Mouse (Mus musculus): ENCODE results near the gene Slc17a5.
A peak's percentile ranks its signal among the peaks of the same experiment; 100 is the strongest.

Slc17a5 gene

GRCm38 (mm10) chr9:78514681-78515080 is 73.2 kb downstream of the Slc17a5 start:
- DNase-seq: no peak

GRCm38 (mm10) chr9:78513776-78514500 is 73.9 kb downstream of the Slc17a5 start:
- DNase-seq: peak; percentile 98

DNA sequence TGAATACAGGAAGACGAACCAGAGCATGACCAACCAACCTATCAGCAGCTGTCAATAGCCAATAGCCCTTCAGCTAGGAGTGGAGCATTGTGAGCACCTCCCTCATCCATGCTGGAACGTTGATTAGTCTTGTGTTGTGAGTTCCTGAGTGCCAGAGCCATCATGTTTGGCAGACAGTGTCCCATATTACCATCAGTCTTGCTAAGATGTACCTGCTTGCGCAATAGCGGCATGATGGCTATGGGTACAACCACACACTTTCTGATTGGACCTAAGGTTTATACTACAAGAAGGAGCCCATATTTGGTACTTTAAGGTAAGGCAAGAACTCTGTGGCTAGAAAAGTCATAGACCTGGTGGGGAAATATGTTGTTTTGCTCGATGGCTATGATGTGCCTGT is 76.1 kb downstream of the Slc17a5 start:
- peak; percentile 27 for DNase-seq

- peak; percentile 74 for DNase-seq
Observed at GRCm38 (mm10) chr9:78508106-78508786, 79.6 kb downstream of the Slc17a5 start.

- DNase-seq: no peak
Observed at GRCm38 (mm10) chr9:78506722-78507077, 81.1 kb downstream of the Slc17a5 start.

- peak; percentile 64 for DNase-seq
Observed at GRCm38 (mm10) chr9:78506002-78506721, 81.7 kb downstream of the Slc17a5 start.

DNA sequence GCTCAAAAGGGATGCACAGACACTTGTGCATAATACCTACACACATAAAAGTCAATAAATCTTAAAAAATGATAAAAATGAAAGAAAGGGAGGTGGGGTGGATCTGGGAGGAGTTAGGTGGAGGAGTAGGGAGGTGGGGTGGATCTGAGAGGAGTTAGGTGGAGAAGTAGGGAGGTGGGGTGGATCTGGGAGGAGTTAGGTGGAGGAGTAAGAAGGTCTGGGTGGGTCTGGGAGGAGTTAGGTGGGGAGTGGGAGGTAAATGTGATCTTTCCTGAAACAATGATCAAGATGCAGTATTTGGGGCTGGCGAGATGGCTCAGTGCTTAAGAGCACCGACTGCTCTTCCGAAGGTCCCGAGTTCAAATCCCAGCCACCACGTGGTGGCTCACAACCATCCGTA is 82.6 kb downstream of the Slc17a5 start:
- DNase-seq: peak; percentile 61

- peak; percentile 49 for DNase-seq
Observed at GRCm38 (mm10) chr9:78504679-78505078, 83.2 kb downstream of the Slc17a5 start.

DNA sequence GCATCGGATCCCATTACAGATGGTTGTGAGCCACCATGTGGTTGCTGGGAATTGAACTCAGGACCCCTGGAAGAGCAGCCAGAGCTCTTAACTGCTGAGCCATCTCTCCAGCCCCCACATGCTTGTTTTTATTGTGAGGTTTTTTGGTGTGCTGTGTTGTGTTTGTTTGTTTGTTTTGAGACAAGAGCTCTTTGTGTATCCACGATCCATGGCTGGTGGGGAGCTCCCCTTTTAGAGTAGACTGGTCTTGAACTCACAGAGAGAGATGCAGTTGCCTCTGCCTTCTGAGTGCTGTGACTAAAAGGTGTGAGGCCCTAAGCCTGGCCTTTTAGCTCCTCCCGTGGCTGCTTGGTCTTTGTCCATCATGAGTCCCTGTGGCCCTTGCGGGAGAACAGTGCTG is 83.7 kb downstream of the Slc17a5 start:
- DNase-seq: peak; percentile 45

- peak; percentile 71 for DNase-seq
Observed at GRCm38 (mm10) chr9:78503223-78504079, 84.4 kb downstream of the Slc17a5 start.

GRCm38 (mm10) chr9:78501284-78501683 is 86.6 kb downstream of the Slc17a5 start:
- DNase-seq: peak; percentile 65

- DNase-seq: peak; percentile 62
Observed at GRCm38 (mm10) chr9:78500386-78500785, 87.5 kb downstream of the Slc17a5 start.

DNA sequence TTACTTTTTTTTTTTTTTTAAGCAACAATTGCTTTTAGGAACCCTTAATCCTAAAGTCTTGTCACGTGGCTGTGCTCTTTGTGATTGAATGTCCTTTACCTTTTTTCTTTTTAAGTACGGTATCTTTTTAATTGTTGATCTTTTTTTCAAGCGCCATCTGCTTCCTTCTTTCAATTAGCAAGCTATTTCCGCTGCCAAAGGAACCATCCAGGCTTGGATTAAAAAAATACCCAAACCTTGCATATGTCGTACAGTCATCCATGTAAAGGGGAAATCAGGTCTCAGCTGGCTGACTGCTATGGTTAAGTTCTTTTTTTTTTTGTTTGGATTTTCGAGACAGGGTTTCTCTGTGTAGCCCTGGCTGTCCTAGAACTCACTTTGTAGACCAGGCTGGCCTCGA is 94.7 kb downstream of the Slc17a5 start:
- DNase-seq: no peak

DNA sequence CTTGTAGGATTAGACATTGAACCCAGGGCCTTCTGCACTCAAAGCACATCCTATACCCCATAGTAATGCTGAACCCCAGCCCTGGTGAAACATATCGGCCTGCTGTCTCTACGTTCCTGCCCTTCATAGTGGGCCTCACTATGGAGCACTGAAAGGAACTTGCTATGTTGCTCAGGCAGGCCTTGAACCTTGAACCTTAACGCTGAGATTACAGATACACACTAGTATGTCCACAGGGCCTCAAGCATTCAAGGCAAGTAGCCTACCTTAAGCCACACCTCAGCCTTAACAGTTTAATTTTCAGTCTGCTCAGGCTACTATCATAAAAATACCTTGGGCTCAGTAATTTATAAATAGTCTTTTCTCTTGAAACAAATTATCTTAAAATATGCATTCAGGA is 95.6 kb downstream of the Slc17a5 start:
- no peak for DNase-seq

DNA sequence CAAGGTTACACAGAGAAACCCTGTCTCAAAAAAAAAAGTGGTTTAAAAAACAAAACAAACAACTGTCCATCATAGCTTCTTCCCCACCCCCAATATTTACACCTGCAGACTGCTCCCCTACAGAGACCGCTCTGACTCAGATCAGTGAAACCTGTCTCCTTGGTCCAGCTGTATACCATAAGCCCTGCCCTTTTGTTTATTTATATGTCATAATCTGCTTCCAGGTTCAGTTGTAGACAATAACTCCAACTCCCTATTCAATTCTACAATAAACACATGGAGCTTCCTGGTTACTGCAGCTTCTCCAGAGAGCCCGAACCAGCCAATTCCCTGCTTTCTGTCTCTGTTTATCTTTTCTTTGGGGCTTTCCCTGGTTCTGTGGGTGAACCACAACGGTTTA is 96.7 kb downstream of the Slc17a5 start:
- DNase-seq: no peak

- DNase-seq: peak; percentile 97
Observed at GRCm38 (mm10) chr9:78488890-78489420, 98.9 kb downstream of the Slc17a5 start, which contains the start of gene Eef1a1. TSS of gene Eef1a1 (minus strand) at chr9:78489151.

- DNase-seq: peak; percentile 68
Observed at GRCm38 (mm10) chr9:78488021-78488420, 99.8 kb downstream of the Slc17a5 start.

Data from heart, adult 11 months (tissue).